In genomic region chr14:76595048-76595859, GRCm38 (mm10) we compare ENCODE assay signal across 16 mouse cellular contexts. TPM values are rescaled to one million over a fixed set of nuclear protein-coding genes. Genes with fewer than 3 reads are reported as not detected.
DNase-seq lines count a peak whose midpoint lies in the region; ATAC-seq and TF ChIP-seq lines count a peak whose summit lies in the region.
"Had no signal": no experiment of that assay in that cellular context is flagged by ENCODE, and none has a peak within 500 bp of the region (broad histone marks: within the 10 kb centered on the region; RNA-seq: fewer than 3 reads in every experiment).

No protein-coding gene starts in this region.

- no peak for TF ChIP-seq CTCF in cerebellum, adult 2 months (IDR thresholded peaks at IDR 0.05; ENCODE audit: borderline replicate concordance, insufficient read depth, low read depth, low read length)

- no peaks in the 10 kb centered on the region for H3K36me3 ChIP-seq in limb, embryonic 14.5 days (ENCODE audit: control insufficient read depth, insufficient read depth, low read length)
- H3K36me3 ChIP-seq: G1E; heart, embryonic 13.5 days; hindbrain, embryonic 15.5 days had no signal

- no peaks in the 10 kb centered on the region for H3K9me3 ChIP-seq in limb, embryonic 14.5 days (ENCODE audit: control insufficient read depth, low read length)
- H3K9me3 ChIP-seq: heart, embryonic 13.5 days; hindbrain, embryonic 15.5 days; megakaryocyte, embryonic 14.5 days had no signal

- H3K27me3 ChIP-seq in cerebellum, adult 2 months (ENCODE audit: control insufficient read depth, insufficient read depth, low read length): no peaks in the 10 kb centered on the region
- H3K27me3 ChIP-seq in limb, embryonic 14.5 days (ENCODE audit: control insufficient read depth, insufficient read depth, low read length): no peaks in the 10 kb centered on the region
- H3K27me3 ChIP-seq: heart, embryonic 13.5 days; hindbrain, embryonic 15.5 days had no signal

- H3K27ac ChIP-seq in cerebellum, adult 2 months (ENCODE audit: insufficient read depth, low read length): no peak overlapping the region
- H3K27ac ChIP-seq in limb, embryonic 14.5 days (replicated peaks; ENCODE audit: low read depth, low read length): peak overlapping the region; percentile 44
- H3K27ac ChIP-seq: heart, embryonic 13.5 days; hindbrain, embryonic 15.5 days had no signal

- no peak for TF ChIP-seq POLR2A in cerebellum, adult 2 months (IDR thresholded peaks at IDR 0.05; ENCODE audit: borderline replicate concordance, insufficient read depth, low read length)
- no peak for TF ChIP-seq POLR2A in limb, embryonic 14.5 days (IDR thresholded peaks at IDR 0.05; ENCODE audit: borderline replicate concordance, extremely low read depth, insufficient read depth, insufficient read length)

- no peak overlapping the region for H3K4me3 ChIP-seq in cerebellum, adult 2 months (replicated peaks; ENCODE audit: insufficient read depth, low read depth, low read length)
- no peak overlapping the region for H3K4me3 ChIP-seq in limb, embryonic 14.5 days (replicated peaks; ENCODE audit: low read length)
- H3K4me3 ChIP-seq: heart, embryonic 13.5 days; hindbrain, embryonic 15.5 days; megakaryocyte, embryonic 14.5 days; myocyte had no signal

- H3K4me2 ChIP-seq in limb, embryonic 14.5 days (replicated peaks; ENCODE audit: low read depth, low read length, severe bottlenecking): no peak overlapping the region
- H3K4me2 ChIP-seq: heart, embryonic 13.5 days; hindbrain, embryonic 15.5 days had no signal

- DNase-seq in cerebellum, postnatal 14 days: peak; percentile 31 to 48
- no peak for DNase-seq in cerebellum, adult 2 months
- DNase-seq in layer of hippocampus, adult 11-12 months (ENCODE audit: low spot score): peak; percentile 19
- DNase-seq in layer of hippocampus, adult 8-10 months (ENCODE audit: low spot score in 2 of 2): no peak
- DNase-seq in Muller cell, postnatal 12 days (ENCODE audit: inconsistent ontology term): peak; percentile 60
- DNase-seq in limb, embryonic 14.5 days (ENCODE audit: low spot score): peak; percentile 51
- no peak for DNase-seq in urinary bladder, postnatal 14 days (ENCODE audit: low spot score)
- DNase-seq in c-Kit-positive CD71-positive TER-119-positive erythroid progenitor cells, embryonic 14.5 days (ENCODE audit: low spot score): no peak
- DNase-seq: cerebellum, adult 18-20 months; kidney, postnatal 4 days; left cerebral cortex, postnatal 4 days had no signal

- ATAC-seq in limb, embryonic 14.5 days (ENCODE audit: low FRiP score, low read depth): 0 out of 2 replicates have a peak, but pooled peaks have one; percentile 21

- WGBS in cerebellum, adult 2 months: 49% methylated on average over 9 of the region's 9 CpGs
- WGBS in limb, embryonic 14.5 days: 46% methylated on average over 9 of the region's 9 CpGs

- H3K9ac ChIP-seq in limb, embryonic 14.5 days (ENCODE audit: low read depth, low read length, severe bottlenecking): no peak overlapping the region
- H3K9ac ChIP-seq: heart, embryonic 13.5 days; hindbrain, embryonic 15.5 days had no signal

- H3K4me1 ChIP-seq in cerebellum, adult 2 months (ENCODE audit: control insufficient read depth, insufficient read depth, low read length): peaks cover 6% of the 10 kb centered on the region
- H3K4me1 ChIP-seq in limb, embryonic 14.5 days (ENCODE audit: control insufficient read depth, insufficient read depth, low read length): peaks cover 38% of the 10 kb centered on the region

RNA-seq across cellular contexts. Expression of gene Serp2, which starts 38.6 kb away (rescaled TPM):
- 173 and 177 TPM in 2 replicates for polyA plus RNA-seq in cerebellum, adult 2 months (2012; rRNA removed)
- total RNA-seq in layer of hippocampus, adult 8-10 months (2022): 100 to 1,000 TPM; 112 to 138 (median 129) TPM
- polyA plus RNA-seq in limb, embryonic 14.5 days (2012; rRNA removed): 12.7 and 14.7 TPM in 2 replicates
- polyA plus RNA-seq in limb, embryonic 14.5 days (2014; fragmentation: Nextera tagmentation; extraction: Ambion mirVana): 14.3 and 14.4 TPM in 2 replicates
- total RNA-seq: G1E had no signal
- polyA plus RNA-seq: G1E had no signal

Comparison
In these comparisons a context has a peak if more than half of its experiments do, and no peak if none do; other contexts are left out.
1. DNase-seq: peak in cerebellum, postnatal 14 days (2 of 2), layer of hippocampus, adult 11-12 months (single experiment), Muller cell, postnatal 12 days (single experiment) and limb, embryonic 14.5 days (single experiment); none in cerebellum, adult 2 months (0 of 2), layer of hippocampus, adult 8-10 months (0 of 2), urinary bladder, postnatal 14 days (single experiment) and c-Kit-positive CD71-positive TER-119-positive erythroid progenitor cells, embryonic 14.5 days (single experiment).
2. RNA of gene Serp2, which starts 38.6 kb away (polyA plus RNA-seq): 173 to 177 TPM in cerebellum, adult 2 months; 12.7 to 14.7 TPM in limb, embryonic 14.5 days; every median in the first group is over 10 times any median in the second.